Mouse (Mus musculus) megakaryocyte, embryonic 14.5 days (primary cell): ENCODE data around the gene Tsc22d3.

Source experiments
- FLI1 ChIP-seq: IDR thresholded peaks from 2 replicates; pipeline ENCODE4 v1.6.1; 2012; ENCODE audit warnings: low read length, inconsistent platforms, mixed read lengths
- GATA1 ChIP-seq: IDR thresholded peaks from 3 replicates; pipeline ENCODE4 v1.6.1; 2012; ENCODE audit warnings: mixed read lengths, low read length, inconsistent platforms, borderline replicate concordance

DNA sequence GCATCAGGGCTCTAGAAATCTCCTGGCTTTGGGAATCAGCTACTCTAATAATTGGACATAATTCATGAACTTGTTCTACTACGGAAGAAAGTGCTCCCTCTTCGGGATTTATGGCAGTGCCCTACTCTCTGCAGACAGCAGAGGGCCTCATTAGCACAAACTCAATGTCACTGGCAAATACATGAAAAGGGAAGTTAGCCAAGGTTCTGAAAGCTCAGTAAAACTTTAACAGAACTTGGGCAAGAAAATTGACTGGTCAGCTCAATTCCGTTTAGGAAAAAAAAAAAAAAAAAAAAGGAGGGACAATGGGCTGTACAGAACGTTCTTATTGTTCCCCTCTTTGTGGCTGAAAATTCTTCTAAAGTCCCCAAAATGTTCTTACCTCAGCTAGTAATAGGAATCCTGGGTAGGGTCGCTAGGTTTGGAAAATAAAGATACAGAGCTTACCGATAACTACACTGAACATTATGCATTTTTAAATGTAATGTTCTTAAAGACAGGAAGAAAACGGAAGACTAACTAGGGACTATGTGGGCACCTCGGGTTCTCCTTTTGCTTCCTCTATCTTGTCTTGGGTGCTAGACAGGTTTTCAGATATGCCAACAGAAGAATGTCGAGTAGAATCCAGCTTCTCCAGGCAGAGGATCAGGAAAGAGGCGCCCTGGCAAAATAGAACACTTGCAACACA is 108.4 kb downstream of the Tsc22d3 start:
- TF ChIP-seq GATA1 (no peak), FLI1 (no peak)
